Mouse (Mus musculus): ENCODE results near the gene Mettl7a1.
"Not testable (repeated sequence)": the region's sequence is repeated elsewhere in the genome, so short reads cannot be mapped to it uniquely, and the experiment has no call there.

GRCm38 (mm10) chr15:100307438-100308096 lies 3.6 kb downstream of the Mettl7a1 start:
- peak; percentile 78 for TF ChIP-seq CTCF (IDR thresholded peaks at IDR 0.05; ENCODE audit: low read depth)
- not testable (repeated sequence) for TF ChIP-seq EP300 (IDR thresholded peaks at IDR 0.05; ENCODE audit: low read depth)
